Mouse (Mus musculus) large intestine, adult 2 months (tissue): ENCODE data around the gene Syde1. TPM values are rescaled to one million over a fixed set of nuclear protein-coding genes. Genes with fewer than 3 reads are reported as not detected.

Experiments used
- DNase-seq: peaks from one replicate; pipeline ENCODE4 v3.0.0-alpha.2; 2012; ENCODE audit warnings: low read depth, low spot score
- WGBS: fragments of 180-500 bp; shearing (Covaris S2); methylation state at CpG from one replicate; pipeline ENCODE4 v1.1.7; 2018; 5-methylcytosine and 5-hydroxymethylcytosine counted together
- polyA plus RNA-seq: library from polyadenylated mRNA; depleted of rRNA; stranded (reverse); fragments of >200 nt; gene quantifications from 2 replicates; pipeline ENCODE4 v1.2.3, GENCODE M21; 2012; rRNA removed

Gene Syde1
- polyA plus RNA-seq, 1 experiment = 11.3 TPM

DNA sequence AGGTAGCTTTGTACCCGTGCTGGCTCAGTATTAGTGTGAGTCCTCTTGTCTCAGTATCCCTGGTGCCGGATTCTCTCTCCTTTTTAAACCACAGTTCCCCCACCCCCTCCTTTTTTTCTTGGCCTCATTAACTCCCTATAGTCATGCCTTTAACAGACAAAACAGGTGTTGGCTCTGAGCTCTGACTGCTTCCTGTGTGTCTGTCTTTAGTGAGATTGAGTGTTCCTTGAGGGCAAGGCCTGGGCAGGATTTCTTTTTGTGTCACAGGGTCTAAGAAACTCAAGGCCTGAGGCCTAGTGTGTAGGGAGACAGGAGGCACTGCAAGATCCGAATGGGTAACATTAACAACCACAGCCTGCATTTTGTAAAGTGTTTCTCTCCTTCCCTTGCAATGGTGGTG, 13.6 kb downstream of the Syde1 start:
- DNase-seq = no peak
- WGBS = 68% methylated on average over 3 of the region's 3 CpGs

DNA sequence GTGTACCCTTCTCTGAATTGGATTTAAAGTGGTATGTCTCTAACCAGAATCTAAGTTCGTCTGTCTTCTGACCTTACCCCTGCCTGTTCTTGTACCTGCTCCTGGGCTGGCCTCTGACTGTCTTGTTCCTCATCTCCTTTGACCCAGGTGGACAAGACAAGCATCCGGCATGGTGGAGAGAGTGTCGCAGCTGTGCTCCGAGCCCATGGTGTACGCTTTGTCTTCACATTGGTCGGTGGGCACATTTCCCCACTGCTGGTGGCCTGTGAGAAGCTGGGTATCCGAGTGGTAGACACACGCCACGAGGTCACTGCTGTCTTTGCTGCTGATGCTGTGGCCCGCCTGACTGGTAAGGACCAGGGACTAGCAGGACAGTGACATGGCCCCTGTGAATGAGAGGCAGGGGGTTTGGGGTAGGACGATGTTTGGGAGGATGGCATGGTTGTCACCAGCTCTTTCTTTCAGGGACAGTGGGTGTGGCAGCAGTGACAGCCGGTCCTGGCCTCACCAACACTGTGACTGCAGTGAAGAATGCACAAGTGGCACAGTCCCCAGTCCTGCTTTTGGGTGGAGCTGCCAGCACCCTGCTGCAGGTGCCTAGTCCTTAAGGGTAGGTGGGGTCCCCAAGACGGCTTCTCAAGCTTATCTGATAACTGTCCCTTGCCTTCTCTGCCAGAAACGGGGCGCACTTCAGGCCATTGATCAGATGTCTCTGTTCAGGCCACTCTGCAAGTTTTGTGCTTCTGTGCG, 15.2 kb downstream of the Syde1 start:
- WGBS = 91% methylated on average over 16 of the region's 16 CpGs
- no peak for DNase-seq

DNA sequence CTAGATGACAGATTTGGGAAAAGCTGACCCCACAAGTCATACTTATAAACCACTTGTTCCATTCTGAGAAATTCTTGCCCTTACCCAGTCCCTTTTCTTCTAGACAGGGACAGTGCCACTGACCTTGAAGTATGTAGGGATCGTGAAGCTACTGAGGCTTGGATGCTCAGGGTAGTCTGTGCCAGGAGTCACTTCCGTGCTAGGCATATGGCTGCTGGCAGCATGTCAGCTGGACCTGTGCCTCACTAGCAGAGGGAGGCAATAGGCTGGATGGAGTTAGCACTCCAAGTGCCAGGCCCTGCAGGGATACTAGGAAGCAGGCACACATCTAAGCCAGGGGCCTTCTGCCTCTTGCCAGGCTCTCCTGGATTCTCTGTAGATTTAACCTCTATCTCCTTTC, 16.1 kb downstream of the Syde1 start:
- peak; percentile 60 for DNase-seq
- 6% methylated on average over 2 of the region's 2 CpGs for WGBS

DNA sequence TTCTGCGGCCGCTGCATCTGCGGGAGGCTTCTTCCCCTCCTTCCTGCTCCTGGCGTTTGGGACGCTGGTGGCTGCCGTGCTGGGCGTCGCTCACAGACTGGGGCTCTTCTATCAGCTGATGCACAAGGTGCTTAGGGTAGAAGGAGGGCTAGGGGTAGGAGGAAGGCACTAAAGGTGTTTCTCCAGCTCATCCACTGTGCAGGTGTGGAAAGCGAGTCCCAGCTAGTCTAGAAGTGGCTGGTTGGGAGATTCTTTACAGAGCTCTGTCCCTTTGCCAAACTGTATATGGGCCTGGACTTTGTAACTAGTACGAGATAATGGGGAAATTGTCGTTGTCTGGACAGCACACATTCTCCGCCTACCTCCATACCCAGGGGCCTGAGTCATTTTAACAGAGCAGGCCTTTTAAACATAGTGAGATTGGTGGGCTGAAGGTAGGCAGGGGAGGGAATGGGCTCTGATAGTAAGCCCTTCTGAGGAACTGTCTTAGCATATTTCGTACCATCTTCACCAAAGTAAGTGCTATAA, 16.6 kb downstream of the Syde1 start:
- 3% methylated on average over 13 of the region's 13 CpGs for WGBS
- DNase-seq = peak; percentile 38

DNA sequence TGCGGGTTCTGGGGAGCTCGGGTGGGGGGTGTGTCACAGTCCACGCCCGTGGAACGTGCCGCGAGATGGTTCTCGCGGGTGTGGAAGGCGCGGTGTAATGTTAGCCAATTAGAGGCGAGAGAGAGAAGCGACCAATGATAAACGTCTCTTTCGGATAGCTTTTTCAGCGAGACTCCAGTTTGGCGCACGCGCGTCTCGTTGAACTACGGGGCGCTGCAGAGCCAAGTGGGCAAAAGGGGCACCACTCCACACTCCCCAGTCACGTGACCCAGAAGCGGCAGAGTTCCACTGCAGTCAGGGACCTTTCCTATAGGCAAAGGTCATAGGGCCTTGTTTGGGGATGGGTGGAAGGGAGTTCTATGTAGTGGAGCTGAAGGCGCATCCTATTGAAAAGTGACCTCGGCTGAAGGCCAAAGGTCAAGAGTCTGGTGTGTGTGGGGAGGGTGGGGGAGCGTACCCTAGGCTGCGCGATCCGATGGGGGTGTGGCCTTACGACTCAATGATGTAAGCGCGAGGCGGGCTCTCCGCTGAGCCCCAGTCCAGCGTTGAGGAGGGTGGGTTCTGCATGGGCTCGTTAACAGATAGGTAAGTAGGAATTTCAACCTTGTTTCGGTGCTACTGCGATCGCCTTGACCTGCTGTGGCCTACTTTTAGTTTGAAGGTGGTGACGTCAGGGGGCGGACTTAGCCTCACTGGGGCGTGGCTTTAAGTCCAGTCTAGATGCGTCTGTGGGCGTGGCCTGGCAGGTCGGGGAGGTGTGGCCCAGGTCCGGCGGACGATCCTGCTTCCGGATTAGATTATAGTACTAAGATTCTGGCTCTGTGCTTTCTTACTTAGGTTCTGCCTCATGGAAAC, 17.3 kb downstream of the Syde1 start, which contains the start of gene Ilvbl:
Gene Ilvbl (plus strand): TSS at position 97 of the 855 bp plus-strand sequence.
- under 1% methylated on average over 51 of the region's 51 CpGs for WGBS
- DNase-seq = peak; percentile 91

DNA sequence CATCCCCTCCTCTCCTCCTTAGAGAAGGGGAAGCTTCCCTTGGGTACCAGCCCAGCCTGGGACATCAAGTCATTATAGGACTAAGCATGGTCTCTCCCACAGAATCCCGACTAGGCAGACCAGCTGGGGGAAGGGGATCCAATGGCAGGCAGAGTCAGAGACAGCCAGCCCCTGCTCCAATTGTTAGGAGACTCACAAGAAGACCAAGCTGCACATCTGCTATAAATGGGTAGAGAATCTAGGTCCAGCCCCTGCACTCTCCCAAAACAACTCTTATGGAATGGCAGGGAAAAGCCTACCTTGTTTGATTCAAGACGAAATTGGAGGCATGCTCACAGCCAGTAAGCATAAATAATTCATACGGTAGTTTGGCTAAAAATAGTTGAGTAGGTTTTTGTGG, 18.5 kb downstream of the Syde1 start:
- DNase-seq = no peak
- 69% methylated on average over 3 of the region's 3 CpGs for WGBS

DNA sequence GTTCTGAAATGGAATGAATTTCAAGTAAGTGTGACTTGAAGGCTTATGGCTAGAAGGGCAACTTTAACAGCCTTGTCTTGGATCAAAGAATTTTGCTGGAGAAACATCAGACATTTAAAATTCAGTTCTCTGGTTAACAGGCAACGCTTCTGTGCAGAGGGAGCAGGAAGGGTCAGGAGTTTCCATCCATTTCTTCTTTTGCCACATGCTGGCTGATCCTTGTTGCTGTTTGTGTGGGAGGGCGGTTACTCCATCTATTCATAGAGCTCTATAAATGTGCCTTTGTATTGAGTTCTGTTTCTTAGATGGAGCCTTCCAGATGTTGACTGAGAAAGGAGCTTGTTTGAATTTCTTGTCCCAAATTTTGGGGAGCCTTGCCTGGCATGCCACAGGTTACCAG, 20.9 kb downstream of the Syde1 start:
- 67% methylated on average over 2 of the region's 2 CpGs for WGBS
- no peak for DNase-seq

DNA sequence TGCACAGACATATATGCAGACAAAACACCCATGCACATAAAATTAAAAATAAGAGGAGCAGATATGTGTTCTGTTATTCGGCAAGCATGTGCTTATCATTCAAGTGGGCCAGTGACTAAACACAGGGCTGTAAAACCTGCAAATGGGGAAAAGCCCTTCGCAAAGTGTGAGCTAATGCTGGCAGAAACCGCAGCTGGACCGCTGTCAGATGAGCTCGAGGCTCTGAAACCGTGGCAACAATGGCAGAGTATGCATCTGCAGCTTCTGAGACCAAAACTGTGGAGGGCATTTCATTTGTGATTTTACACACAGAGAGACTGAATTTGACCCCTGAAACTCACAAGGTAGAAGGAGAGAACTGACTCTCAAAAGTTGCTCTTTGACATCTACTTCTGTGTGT, 21.3 kb downstream of the Syde1 start:
- 55% methylated on average over 6 of the region's 6 CpGs for WGBS
- no peak for DNase-seq

DNA sequence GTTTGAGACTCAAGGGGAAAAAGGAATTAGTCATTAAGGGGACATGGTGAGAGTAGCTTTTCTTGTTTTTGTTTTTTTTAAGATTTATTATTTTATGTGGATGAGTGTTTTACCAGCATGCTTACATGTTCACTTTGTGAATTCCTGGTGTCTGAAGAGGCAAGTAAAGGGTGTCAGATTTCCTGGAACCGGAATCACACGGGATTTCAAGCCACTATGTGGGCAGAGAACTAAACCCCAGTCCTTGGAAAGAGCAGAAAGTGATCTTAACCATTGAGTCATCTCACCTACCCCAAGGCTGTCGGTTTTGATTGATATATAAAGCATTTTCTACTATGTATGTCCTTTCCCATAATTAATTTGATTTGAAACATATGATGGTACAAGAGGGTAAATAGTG, 22.1 kb downstream of the Syde1 start:
- no peak for DNase-seq
- 47% methylated on average over 3 of the region's 3 CpGs for WGBS

DNA sequence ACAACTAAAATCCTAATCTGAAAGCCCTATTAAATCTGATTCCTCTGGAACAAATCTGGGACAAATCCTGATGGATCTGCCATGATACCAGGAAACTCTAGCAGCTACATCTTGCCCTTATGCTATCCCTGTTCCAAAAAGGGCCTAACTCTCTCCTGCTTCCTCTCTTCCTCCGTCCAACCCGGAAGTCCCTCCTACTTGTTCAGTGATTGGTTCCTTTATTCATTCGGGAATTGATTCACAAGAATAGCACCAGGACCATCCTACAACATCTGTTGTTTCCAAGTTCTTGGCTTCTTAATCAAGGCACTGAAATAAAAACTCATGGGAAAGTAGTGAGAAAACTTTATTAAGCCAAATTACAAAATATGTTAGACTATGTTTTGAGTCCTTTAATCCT, 22.6 kb downstream of the Syde1 start:
- DNase-seq = no peak
- 74% methylated on average over 3 of the region's 3 CpGs for WGBS

DNA sequence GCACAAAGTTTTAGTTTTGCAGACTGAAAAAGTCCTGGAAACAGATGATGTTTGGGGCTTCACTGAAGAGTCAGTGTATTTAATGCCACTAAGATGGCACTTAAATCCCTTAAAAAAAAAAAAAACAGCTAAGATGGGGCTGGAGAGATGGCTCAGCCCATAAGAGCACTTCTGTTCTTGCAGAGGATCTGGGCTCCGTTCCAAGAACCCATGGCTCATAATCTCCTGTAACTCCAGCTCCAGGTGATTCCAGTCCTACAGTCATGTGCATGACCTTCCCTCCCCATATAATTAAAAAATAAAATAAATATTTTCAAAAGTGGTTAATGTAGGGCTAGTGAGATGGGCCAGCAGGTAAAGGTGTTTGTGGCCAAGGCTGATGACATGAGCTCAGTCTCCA, 26.7 kb downstream of the Syde1 start:
- no peak for DNase-seq
- WGBS = 51% methylated on average over 1 of the region's 1 CpGs

DNA sequence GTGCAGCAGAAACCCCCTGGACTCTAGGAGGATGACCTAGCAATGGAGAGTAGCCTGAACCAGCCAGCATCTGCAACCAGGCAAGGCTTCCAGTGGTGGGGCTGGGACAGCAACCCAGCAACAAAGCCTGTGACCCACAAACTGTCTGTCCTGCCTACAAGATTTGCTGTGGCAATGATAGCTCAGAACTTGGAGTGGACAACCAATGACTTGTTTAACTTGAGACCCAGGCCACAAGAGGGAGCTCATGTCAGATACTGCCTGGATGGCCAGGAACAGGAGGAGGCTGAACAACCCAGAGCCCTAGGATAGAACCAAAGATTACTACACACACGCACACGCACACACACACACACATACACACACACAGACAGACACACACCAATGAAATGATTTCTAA, 50.8 kb downstream of the Syde1 start:
- DNase-seq = no peak
- WGBS = 59% methylated on average over 2 of the region's 2 CpGs

Other genes with a start within 250 kb of the Syde1 start
- gene Agpat3, start 239.5 kb downstream of the Syde1 start, polyA plus RNA-seq = 51.9 and 113 TPM in 2 replicates
- gene Rrp1, start 178.9 kb downstream of the Syde1 start, polyA plus RNA-seq = 47.5 and 60.2 TPM in 2 replicates
- gene Cstb, start 166.3 kb downstream of the Syde1 start, polyA plus RNA-seq = 49.7 and 57.2 TPM in 2 replicates
- 15.0 and 27.4 TPM in 2 replicates for gene Pdxk, start 127.0 kb downstream of the Syde1 start, polyA plus RNA-seq
- gene Olfr1358, start 74.5 kb downstream of the Syde1 start, polyA plus RNA-seq = not detected in 2 replicates
- 96.0 and 135 TPM in 2 replicates for gene Ilvbl, start 17.6 kb downstream of the Syde1 start, polyA plus RNA-seq
- not detected in 2 replicates for gene Olfr1357, start 26.1 kb upstream of the Syde1 start, polyA plus RNA-seq
- 0.06 TPM in 1 of 2 replicates, not detected in the other for gene Casp14, start 126.3 kb upstream of the Syde1 start, polyA plus RNA-seq
- not detected in 2 replicates for gene Ccdc105, start 161.1 kb upstream of the Syde1 start, polyA plus RNA-seq
- gene Slc1a6, start 188.5 kb upstream of the Syde1 start, polyA plus RNA-seq = 0.12 and 0.40 TPM in 2 replicates